Mouse (Mus musculus): ENCODE results near the gene Edc4.

- TF ChIP-seq POLR2A (IDR thresholded peaks at IDR 0.05; ENCODE audit: low read depth, low read length): no peak
- TF ChIP-seq CTCF (IDR thresholded peaks at IDR 0.05; ENCODE audit: extremely low read depth, insufficient read length, insufficient replicate concordance, low read depth, low read length): no peak
These were observed 43.7 kb upstream of the Edc4 start for GRCm38 (mm10) chr8:105836991-105837390.

All from small intestine, adult 2 months (tissue).